Mouse (Mus musculus) testis, adult 2 months (tissue): ENCODE results near the gene Hnrnpl. TPM values are rescaled to one million over a fixed set of nuclear protein-coding genes. Genes with fewer than 3 reads are reported as not detected.
A peak's percentile ranks its signal among the peaks of the same experiment; 100 is the strongest.

Source experiments
- H3K27ac ChIP-seq: fragments of 200-500 bp; 2 replicates; pipeline ENCODE4 v1.5.1; 2012; ENCODE audit warnings: low read depth, low read length; ENCODE audit not compliant: control insufficient read depth, insufficient read depth
- H3K27me3 ChIP-seq: fragments of 200-500 bp; 2 replicates; pipeline ENCODE4 v1.6.1; 2012; ENCODE audit warnings: mild to moderate bottlenecking, low read length, moderate library complexity; ENCODE audit not compliant: control insufficient read depth, insufficient read depth
- H3K36me3 ChIP-seq: fragments of 200-500 bp; 2 replicates; pipeline ENCODE4 v1.6.1; 2012; ENCODE audit warnings: mild to moderate bottlenecking, low read length; ENCODE audit not compliant: control insufficient read depth, insufficient read depth
- H3K4me1 ChIP-seq: fragments of 200-500 bp; 2 replicates; pipeline ENCODE4 v1.6.1; 2012; ENCODE audit warnings: low read length; ENCODE audit not compliant: control insufficient read depth, insufficient read depth
- H3K4me3 ChIP-seq: fragments of 200-500 bp; 2 replicates; pipeline ENCODE4 v1.5.1; 2012; ENCODE audit warnings: low read depth, mild to moderate bottlenecking, low read length, moderate library complexity, mixed read lengths; ENCODE audit not compliant: control insufficient read depth
- CTCF ChIP-seq: fragments of 200-500 bp; IDR thresholded peaks from 2 replicates; pipeline ENCODE4 v1.5.1; 2012; ENCODE audit warnings: low read depth, mild to moderate bottlenecking, inconsistent platforms, low read length, moderate library complexity; ENCODE audit not compliant: control insufficient read depth, insufficient read depth, insufficient replicate concordance
- POLR2A ChIP-seq: fragments of 200-500 bp; IDR thresholded peaks from 2 replicates; pipeline ENCODE4 v1.6.1; 2012; ENCODE audit warnings: low read depth, mild to moderate bottlenecking, inconsistent platforms, low read length, moderate library complexity; ENCODE audit not compliant: control insufficient read depth
- polyA plus RNA-seq: library from polyadenylated mRNA; depleted of rRNA; stranded (reverse); fragments of >200 nt; gene quantifications from 2 replicates; pipeline ENCODE4 v1.2.3, GENCODE M21; 2012

Hnrnpl gene
- polyA plus RNA-seq, 1 experiment: 200 TPM

GRCm38 (mm10) chr7:28860898-28861297 is 52.6 kb downstream of the Hnrnpl start:
- TF ChIP-seq POLR2A (no peak), CTCF (peak; percentile 40; the same call in 1 of the 2 replicates)
- Histone ChIP-seq H3K4me3 (no peak overlapping the region), H3K27me3 (no peaks in the 10 kb centered on the region; the same call in 1 of the 2 replicates)

DNA sequence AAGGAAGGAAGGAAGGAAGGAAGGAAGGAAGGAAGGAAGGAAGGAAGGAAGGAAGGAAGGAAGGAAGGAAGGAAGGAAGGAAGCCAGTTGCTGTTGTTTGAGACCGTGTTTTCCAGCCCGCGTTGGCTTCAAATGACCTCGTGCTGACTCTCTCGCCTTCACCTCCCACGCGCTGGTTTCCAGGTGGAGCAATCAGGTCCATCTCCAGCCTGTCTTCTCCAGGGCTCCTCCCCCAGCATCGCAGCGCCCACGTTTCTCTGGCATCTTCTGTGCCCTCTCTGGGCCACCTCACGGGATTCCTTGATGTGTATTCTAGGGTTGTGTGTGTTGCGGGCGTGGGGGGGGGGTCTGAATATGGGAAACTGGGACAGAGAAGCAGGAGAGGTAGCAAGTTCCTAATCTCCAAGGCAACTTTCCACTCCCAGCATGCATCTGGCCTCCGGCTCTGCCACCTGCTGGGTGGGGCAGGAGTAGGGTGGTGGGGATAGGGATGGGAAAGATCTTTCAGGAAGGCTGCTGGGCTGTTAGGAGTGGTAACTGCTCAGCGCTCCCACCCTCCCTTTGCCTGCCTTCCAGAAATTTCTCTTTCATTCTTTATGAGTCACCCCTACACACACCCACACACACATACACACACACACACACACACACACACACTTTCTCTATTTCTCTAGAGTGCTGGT is 54.6 kb downstream of the Hnrnpl start:
- TF ChIP-seq CTCF (no peak), POLR2A (no peak)
- H3K27ac ChIP-seq: no peak overlapping the region
- H3K27me3 ChIP-seq: no peaks in the 10 kb centered on the region; the same call in 1 of the 2 replicates
- no peak overlapping the region for H3K4me3 ChIP-seq
- no peaks in the 10 kb centered on the region for H3K36me3 ChIP-seq
- peaks cover 23% of the 10 kb centered on the region for H3K4me1 ChIP-seq

More at GRCm38 (mm10) chr7:28860898-28861297, 52.6 kb downstream of the Hnrnpl start:
- Histone ChIP-seq H3K36me3 (no peaks in the 10 kb centered on the region), H3K4me1 (peaks cover 14% of the 10 kb centered on the region), H3K27ac (no peak overlapping the region)

DNA sequence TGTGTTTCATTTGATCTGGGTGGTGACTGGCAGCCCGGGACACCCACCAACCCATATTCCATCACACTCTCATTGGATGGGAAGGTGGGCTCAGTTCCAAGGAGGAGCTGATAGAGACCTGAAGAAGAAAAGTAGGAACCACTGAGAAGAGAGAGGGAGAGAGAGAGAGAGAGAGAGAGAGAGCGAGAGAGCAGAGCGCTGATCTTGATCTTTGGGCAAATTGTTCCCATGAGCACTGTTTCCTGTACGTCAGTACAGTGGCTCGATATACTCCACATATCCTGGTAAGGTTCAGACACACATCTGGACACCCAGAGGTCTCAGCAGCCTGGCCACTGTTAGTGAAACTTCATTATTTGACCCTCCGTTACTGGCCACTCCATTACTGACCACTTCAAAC is 55.2 kb downstream of the Hnrnpl start, which contains the start of gene Lgals7:
Gene Lgals7, plus strand, starts transcription at position 314 of the 400 bp plus-strand sequence.
- no peaks in the 10 kb centered on the region for H3K36me3 ChIP-seq
- no peak within 1 kb of the TSS for H3K4me3 ChIP-seq
- H3K27me3 ChIP-seq: no peaks in the 10 kb centered on the region; the same call in 1 of the 2 replicates
- TF ChIP-seq POLR2A (no peak), CTCF (no peak)
- peaks cover 23% of the 10 kb centered on the region for H3K4me1 ChIP-seq
- no peak within 1 kb of the TSS for H3K27ac ChIP-seq

DNA sequence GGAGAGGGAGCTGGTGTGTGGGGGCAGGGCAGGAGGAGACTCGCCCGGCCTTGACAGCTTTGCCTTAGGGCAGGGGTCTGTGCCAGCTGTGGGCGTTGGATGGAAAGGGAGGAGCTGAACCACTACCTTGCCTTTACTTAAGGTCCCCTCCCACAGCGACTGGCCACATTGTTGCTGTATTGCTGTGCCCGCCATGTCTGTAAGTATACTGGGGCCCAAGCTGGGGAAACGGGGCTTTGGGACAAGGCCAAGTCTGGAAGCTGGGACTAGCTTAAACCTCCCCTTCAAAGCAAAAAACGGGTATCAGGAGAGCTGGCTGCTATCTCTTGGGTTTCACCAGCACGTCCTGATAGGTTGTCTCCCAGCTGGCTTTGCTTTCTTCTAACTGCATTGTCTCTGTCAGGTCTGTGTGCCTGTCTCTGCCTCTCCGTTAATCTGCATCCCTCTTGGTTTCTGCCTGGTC is 56.0 kb downstream of the Hnrnpl start:
- Histone ChIP-seq H3K4me3 (no peak overlapping the region), H3K4me1 (peaks cover 23% of the 10 kb centered on the region), H3K27ac (no peak overlapping the region), H3K36me3 (no peaks in the 10 kb centered on the region), H3K27me3 (no peaks in the 10 kb centered on the region; the same call in 1 of the 2 replicates)
- TF ChIP-seq CTCF: no peak
- TF ChIP-seq POLR2A: no peak

- no peak overlapping the region for H3K4me3 ChIP-seq
- peaks cover 23% of the 10 kb centered on the region for H3K4me1 ChIP-seq
- no peaks in the 10 kb centered on the region; the same call in 1 of the 2 replicates for H3K27me3 ChIP-seq
- no peak overlapping the region for H3K27ac ChIP-seq
- no peaks in the 10 kb centered on the region for H3K36me3 ChIP-seq
- TF ChIP-seq POLR2A (no peak), CTCF (peak; percentile 20; the same call in 1 of the 2 replicates)
Observed at GRCm38 (mm10) chr7:28865481-28866300, 57.4 kb downstream of the Hnrnpl start.

DNA sequence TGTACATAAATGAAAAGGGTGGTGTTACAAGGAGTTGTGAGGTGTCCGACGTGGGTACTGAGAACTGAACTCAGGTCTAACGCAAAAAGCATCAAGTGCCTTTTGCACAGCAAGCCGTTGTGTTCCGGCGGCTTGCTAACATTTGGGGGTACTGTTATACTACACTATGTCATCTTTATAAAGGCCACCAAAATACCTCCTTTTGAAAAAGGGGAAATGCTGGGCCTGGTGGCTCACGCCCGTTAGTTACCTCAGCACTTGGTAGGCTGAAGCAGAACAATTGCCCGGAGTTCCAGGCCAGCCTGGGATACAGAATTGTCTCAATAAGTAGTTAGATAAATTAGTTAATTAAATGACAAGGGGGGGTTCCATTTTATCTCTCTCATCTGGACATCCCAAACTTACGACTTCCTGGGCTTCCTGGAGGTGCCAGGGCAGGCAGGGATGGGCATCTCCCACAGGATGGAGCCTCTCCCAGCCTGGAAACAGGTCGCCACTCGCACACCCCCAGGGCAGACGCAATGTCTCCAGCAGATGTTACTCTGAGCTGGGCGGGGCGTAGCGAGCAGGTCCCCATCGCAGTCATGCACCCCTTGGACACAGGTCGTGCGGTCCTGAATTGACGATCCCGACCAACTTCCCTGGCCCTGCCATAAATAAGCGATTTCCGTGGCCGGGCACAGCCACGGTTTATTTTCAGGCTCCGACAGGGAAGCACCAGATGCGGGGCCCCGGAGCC is 58.6 kb downstream of the Hnrnpl start:
- H3K4me3 ChIP-seq: peak overlapping the region; percentile 10
- H3K4me1 ChIP-seq: peaks cover 23% of the 10 kb centered on the region
- no peak overlapping the region for H3K27ac ChIP-seq
- TF ChIP-seq POLR2A (no peak), CTCF (no peak)
- no peaks in the 10 kb centered on the region for H3K36me3 ChIP-seq
- H3K27me3 ChIP-seq: no peaks in the 10 kb centered on the region; the same call in 1 of the 2 replicates
